Mouse (Mus musculus): Measurements from ENCODE around the gene Apoc3. TPM values are rescaled to one million over a fixed set of nuclear protein-coding genes. Genes with fewer than 3 reads are reported as not detected.

Apoc3 gene
- total RNA-seq, 2 experiments from 2014 or later: not detected

DNA sequence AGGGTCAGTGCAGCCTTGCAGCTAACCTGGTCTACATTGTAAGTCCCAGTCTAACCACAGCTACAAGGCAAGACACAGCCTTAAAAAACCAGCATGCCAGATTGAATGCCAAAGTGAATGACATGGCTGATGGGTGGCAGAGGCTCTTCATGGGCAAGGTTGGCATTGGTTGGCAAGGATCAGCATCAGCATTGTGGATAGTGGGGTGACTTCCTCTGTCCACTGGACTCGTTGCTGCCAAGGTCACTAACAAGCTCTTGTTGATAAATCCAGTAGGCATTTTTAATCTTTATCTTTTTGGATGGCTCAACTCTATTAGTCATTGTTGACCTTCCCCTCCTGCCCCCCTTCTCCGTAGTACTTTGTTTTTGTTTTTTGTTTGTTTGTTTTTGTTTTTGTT is 35.8 kb downstream of the Apoc3 start:
- ATAC-seq (replicated peaks; ENCODE audit: low FRiP score, poor library complexity, severe bottlenecking): no peak

- no peak for ATAC-seq (replicated peaks; ENCODE audit: low FRiP score, poor library complexity, severe bottlenecking)
Measured at GRCm38 (mm10) chr9:46198936-46199335, 36.5 kb downstream of the Apoc3 start.

DNA sequence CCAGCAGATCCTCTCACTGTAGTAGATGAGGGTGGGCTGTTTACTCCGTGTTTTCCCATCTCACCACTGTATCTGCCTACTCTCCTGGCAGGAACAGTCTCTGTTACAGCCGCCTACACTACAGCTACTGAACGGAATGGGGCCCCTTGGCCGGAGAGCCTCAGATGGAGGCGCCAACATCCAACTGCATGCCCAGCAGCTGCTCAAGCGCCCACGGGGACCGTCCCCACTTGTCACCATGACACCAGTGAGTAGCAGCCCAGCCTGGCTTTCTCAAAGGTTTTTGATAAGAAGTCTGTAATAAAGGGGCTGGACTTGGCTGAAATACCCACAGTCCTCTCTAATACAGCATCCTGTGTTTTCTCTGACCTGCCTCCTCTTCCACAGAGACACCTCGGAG is 37.0 kb downstream of the Apoc3 start:
- ATAC-seq (replicated peaks; ENCODE audit: low FRiP score, poor library complexity, severe bottlenecking): no peak

GRCm38 (mm10) chr9:46196699-46197169 is 38.7 kb downstream of the Apoc3 start:
- no peak for ATAC-seq (replicated peaks; ENCODE audit: low FRiP score, poor library complexity, severe bottlenecking)

DNA sequence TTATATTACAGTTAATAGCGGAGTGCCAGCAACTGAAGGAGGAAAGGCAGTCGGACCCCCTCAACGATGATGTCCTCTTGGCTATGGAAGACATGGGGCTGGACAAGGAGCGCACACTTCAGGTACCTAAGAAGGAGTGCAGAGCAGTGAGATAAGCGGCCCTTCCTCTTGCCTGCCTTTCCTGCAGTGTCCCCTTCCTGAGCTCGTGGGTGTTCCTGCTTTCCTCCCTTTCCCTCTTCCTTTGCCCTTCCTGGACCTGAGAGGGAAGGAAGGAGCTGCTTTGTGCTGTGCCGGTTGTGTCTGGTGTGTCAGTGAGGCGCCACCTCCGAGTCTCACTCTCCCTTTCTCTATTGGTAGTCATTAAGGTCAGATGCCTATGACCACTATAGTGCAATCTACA is 40.6 kb downstream of the Apoc3 start:
- no peak for ATAC-seq (replicated peaks; ENCODE audit: low FRiP score, poor library complexity, severe bottlenecking)

GRCm38 (mm10) chr9:46192642-46193041 is 42.8 kb downstream of the Apoc3 start:
- no peak for ATAC-seq (replicated peaks; ENCODE audit: low FRiP score, poor library complexity, severe bottlenecking)

- no peak for ATAC-seq (replicated peaks; ENCODE audit: low FRiP score, poor library complexity, severe bottlenecking)
Measured at GRCm38 (mm10) chr9:46191644-46192043, 43.8 kb downstream of the Apoc3 start.

GRCm38 (mm10) chr9:46191234-46191633 is 44.2 kb downstream of the Apoc3 start:
- no peak for ATAC-seq (replicated peaks; ENCODE audit: low FRiP score, poor library complexity, severe bottlenecking)

- ATAC-seq (replicated peaks; ENCODE audit: low FRiP score, poor library complexity, severe bottlenecking): no peak
Measured at GRCm38 (mm10) chr9:46189381-46189780, 46.1 kb downstream of the Apoc3 start.

DNA sequence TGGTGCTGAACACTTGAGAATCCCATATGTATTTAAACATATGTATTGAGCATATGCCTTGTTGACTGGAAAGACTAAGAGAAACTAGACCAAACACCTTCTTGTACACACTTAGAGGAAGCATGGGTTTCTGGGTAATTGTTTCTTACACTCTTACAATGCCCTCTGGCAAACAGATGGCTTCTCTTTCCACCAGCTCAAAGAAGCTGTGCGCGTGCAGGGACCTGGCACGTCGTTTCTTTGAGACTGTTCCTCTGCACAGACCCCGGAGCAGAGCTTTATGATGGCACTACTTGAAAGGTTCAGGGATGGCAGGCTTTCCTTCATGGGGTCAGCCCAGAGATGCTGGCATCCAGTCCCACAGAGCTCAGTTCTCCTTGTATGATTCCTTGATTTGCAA is 46.5 kb downstream of the Apoc3 start:
- no peak for ATAC-seq (replicated peaks; ENCODE audit: low FRiP score, poor library complexity, severe bottlenecking)

GRCm38 (mm10) chr9:46188370-46188769 is 47.1 kb downstream of the Apoc3 start:
- ATAC-seq (replicated peaks; ENCODE audit: low FRiP score, poor library complexity, severe bottlenecking): no peak

- ATAC-seq (replicated peaks; ENCODE audit: low FRiP score, poor library complexity, severe bottlenecking): no peak
Measured at GRCm38 (mm10) chr9:46186387-46186786, 49.0 kb downstream of the Apoc3 start.

DNA sequence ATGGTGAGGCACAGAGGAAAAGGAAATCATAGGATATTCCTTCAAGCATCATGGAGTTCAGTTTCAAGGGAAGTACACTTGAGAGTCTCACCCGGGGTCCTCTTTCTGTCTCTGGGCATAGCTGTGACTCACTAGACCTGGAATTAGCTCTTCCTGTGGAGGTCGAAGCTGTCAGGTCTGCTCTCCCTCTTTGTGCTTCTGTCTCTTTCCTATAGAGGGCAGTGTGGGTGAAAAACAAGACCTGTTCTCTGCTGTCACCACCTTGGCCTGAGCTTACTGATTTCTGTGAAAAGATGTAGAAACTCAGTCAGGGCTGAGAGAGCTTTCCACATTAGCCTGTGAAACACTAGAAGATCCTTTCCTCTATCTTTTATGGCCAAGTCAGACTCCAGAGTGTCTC is 50.2 kb downstream of the Apoc3 start:
- no peak; the same call in 1 of the 2 replicates for ATAC-seq (replicated peaks; ENCODE audit: low FRiP score, poor library complexity, severe bottlenecking)

DNA sequence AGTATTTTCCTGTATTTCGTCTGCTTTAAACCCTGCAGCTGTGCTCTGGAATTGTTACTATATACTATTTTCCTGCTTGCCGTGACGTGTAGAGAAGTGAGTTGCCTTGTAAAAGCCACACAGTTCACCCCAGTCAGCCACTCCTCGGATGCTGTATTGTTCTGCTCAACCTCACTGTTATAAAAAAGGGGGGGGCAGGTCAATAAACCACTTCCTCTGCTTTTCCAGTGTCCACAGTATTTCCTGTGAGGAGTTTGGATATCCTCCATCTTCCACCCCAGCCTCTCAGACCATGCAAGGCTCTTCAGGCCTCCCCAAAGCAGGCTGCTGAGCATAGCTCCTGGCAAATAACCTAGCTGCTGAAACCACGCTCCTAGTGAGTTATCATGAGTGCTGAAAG is 50.9 kb downstream of the Apoc3 start:
- no peak for ATAC-seq (replicated peaks; ENCODE audit: low FRiP score, poor library complexity, severe bottlenecking)

Other genes with a start within 250 kb of the Apoc3 start
- 9.4 and 14.2 TPM in 2 replicates for gene Pafah1b2, start 222.9 kb downstream of the Apoc3 start, total RNA-seq (2015; ENCODE audit: low replicate concordance)
- 25.8 and 35.8 TPM in 2 replicates for gene Pafah1b2, start 222.9 kb downstream of the Apoc3 start, total RNA-seq (2017; ENCODE audit: low replicate concordance)
- 7.9 and 9.4 TPM in 2 replicates for gene Sik3, start 222.8 kb downstream of the Apoc3 start, total RNA-seq (2015; ENCODE audit: low replicate concordance)
- 2.5 and 4.5 TPM in 2 replicates for gene Sik3, start 222.8 kb downstream of the Apoc3 start, total RNA-seq (2017; ENCODE audit: low replicate concordance)
- gene Apoa1, start 7.1 kb downstream of the Apoc3 start, total RNA-seq (2015; ENCODE audit: low replicate concordance): not detected in 2 replicates
- not detected in 2 replicates for gene Apoa1, start 7.1 kb downstream of the Apoc3 start, total RNA-seq (2017; ENCODE audit: low replicate concordance)
- not detected in 2 replicates for gene Apoa4, start 5.1 kb upstream of the Apoc3 start, total RNA-seq (2015; ENCODE audit: low replicate concordance)
- not detected in 2 replicates for gene Apoa4, start 5.1 kb upstream of the Apoc3 start, total RNA-seq (2017; ENCODE audit: low replicate concordance)
- not detected in 2 replicates for gene Apoa5, start 33.0 kb upstream of the Apoc3 start, total RNA-seq (2015; ENCODE audit: low replicate concordance)
- not detected in 2 replicates for gene Apoa5, start 33.0 kb upstream of the Apoc3 start, total RNA-seq (2017; ENCODE audit: low replicate concordance)
- gene Zpr1, start 37.4 kb upstream of the Apoc3 start, total RNA-seq (2015; ENCODE audit: low replicate concordance): 12.3 and 14.6 TPM in 2 replicates
- 3.9 and 18.1 TPM in 2 replicates for gene Zpr1, start 37.4 kb upstream of the Apoc3 start, total RNA-seq (2017; ENCODE audit: low replicate concordance)
- 0.63 and 1.9 TPM in 2 replicates for gene Bud13, start 47.4 kb upstream of the Apoc3 start, total RNA-seq (2015; ENCODE audit: low replicate concordance)
- gene Bud13, start 47.4 kb upstream of the Apoc3 start, total RNA-seq (2017; ENCODE audit: low replicate concordance): 0.56 and 2.5 TPM in 2 replicates
- not detected in 2 replicates for gene 4931429L15Rik, start 84.3 kb upstream of the Apoc3 start, total RNA-seq (2015; ENCODE audit: low replicate concordance)
- gene 4931429L15Rik, start 84.3 kb upstream of the Apoc3 start, total RNA-seq (2017; ENCODE audit: low replicate concordance): not detected in 2 replicates

Data from erythroblast, adult 5-6 weeks (primary cell).